Mouse (Mus musculus) ovary, adult 18-20 months (tissue): ENCODE measurements at regions not wholly inside any gene's neighbourhood (a gene's known extent, or its start where the extent isn't known, plus 50 kb on each side); places are given as distances from the start of the nearest gene placed in this dataset.
"Not testable (repeated sequence)": the region's sequence is repeated elsewhere in the genome, so short reads cannot be mapped to it uniquely, and the experiment has no call there.

Experiments
- DNase-seq: peaks from one replicate; pipeline ENCODE4 v3.0.0; 2022; ENCODE audit warnings: low spot score, mixed read lengths

GRCm38 (mm10) chr16:30190935-30191514, 76.3 kb downstream of the Cpn2 start:
- DNase-seq: no peak

GRCm38 (mm10) chr16:30193294-30194261, 73.7 kb downstream of the Cpn2 start:
- peak; percentile 69 for DNase-seq

DNA sequence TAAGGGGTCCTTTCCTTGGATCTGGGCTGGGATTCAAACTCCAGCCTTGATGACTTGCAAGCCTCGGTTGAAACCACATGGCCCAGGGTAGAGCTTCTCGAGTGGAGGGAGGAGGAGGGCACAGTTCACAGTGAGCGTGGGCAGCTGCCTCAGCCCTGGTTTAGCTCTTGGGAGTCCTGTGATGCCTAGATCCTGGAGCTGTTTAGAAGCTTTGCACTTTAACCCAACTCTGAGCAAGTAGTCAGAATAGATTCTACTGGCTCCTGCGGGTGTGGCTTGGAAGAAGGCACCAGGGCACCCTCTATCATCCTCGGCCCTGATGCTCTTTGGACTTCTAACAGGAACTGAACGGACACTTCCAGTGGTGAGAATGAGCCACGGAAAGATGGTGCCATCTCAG, 72.5 kb downstream of the Cpn2 start:
- DNase-seq: no peak

GRCm38 (mm10) chr16:30195859-30196258, 71.4 kb downstream of the Cpn2 start:
- not testable (repeated sequence) for DNase-seq

- no peak for DNase-seq
Observed at GRCm38 (mm10) chr16:30197351-30197750, 69.9 kb downstream of the Cpn2 start.

- no peak for DNase-seq
Observed at GRCm38 (mm10) chr16:30199836-30200235, 67.5 kb downstream of the Cpn2 start.

GRCm38 (mm10) chr16:30204144-30204543, 63.2 kb downstream of the Cpn2 start:
- DNase-seq: no peak

DNA sequence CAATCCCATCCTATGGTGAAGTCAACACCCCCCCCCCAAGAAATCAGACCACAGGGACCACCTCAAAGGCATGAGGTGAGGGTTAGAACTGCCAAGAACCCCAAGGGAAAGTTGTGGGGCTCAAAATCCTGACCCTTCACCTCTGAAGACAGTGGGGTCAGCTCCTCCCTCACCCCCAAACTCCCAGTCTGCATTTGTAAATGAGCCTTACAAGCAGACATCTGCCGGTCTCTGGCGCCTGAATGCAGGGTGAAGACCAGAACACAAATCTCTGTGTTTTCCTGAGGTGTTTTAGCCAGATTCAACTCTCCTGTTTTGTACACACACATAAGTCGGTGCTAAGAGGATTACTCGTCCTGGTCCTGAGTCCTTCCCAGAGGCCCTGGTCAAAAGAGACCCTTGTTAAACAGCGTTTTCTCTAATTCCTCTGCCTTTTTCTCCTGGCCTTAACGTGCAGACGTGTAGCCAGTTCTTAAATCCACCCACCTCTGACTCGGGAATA, 61.9 kb downstream of the Cpn2 start:
- DNase-seq: no peak

DNA sequence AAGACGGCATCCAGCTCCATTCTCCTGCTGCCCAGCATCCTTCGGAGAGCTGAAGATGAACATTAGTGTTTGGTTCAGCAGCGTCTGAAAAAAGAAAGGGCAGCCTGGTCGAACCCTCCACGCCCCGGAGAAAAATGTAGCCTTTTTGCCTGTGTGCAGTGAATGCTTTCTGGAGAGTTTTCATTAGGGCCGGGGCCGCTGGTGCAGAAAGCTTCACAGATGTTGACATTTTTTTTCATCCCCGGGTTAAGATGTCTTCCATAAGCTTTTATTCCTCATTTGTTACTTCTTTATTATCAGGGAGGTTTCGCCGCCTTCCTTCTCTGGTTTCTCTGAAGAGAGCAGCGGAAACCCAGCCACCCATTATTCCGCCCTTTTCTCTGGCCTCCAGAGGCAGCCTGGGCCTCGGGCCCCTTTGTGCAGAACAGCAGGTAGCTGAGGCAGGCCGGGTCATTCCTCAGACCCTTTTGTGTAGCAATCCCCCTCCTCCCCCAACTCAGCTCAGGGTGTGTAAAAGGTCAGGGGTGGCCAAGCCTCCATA, 61.4 kb downstream of the Cpn2 start:
- DNase-seq: no peak
